Mouse (Mus musculus): ENCODE measurements around the gene Ccdc148. TPM values are rescaled to one million over a fixed set of nuclear protein-coding genes. Genes with fewer than 3 reads are reported as not detected.

Ccdc148 gene
- 6.2 and 7.0 TPM in 2 replicates for polyA plus RNA-seq (2015; fragmentation: Nextera tagmentation; extraction: Ambion mirVana)

DNA sequence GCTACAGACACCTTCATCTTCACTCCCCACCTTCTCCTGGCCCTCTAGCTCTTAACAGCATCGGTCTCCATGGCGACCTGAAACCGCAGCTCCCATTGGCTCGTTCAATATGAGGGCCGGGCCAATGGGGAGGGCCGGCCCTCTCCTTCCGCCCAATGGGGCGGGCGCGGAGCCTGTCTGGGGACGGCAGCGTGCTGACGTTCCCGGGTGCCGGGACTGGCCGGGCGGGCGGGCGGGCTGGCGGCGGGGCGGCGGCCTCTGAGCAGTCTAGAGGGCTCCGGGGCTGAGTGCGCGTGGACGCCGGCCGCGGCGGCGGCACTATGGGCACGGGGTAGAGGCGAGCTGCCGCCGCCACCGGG lies at the start of gene Ccdc148, which contains the start of gene Pkp4:
Gene Ccdc148 (minus strand): TSS at position 79 of the 359 bp plus-strand sequence.
Gene Pkp4 (plus strand): TSS at position 246 of the 359 bp plus-strand sequence.
- no peaks in the 10 kb centered on the region for H3K36me3 ChIP-seq (replicated peaks)
- H3K9me3 ChIP-seq, result no peaks in the 10 kb centered on the region
- H3K27me3 ChIP-seq (replicated peaks), result no peaks in the 10 kb centered on the region
- H3K4me2 ChIP-seq, result peak within 1 kb of the TSS; percentile 81
- H3K9ac ChIP-seq, result peak within 1 kb of the TSS; percentile 80
- H3K4me1 ChIP-seq, result peaks cover 18% of the 10 kb centered on the region
- H3K4me3 ChIP-seq, result peak within 1 kb of the TSS; percentile 96
- peak within 1 kb of the TSS; percentile 86 for H3K27ac ChIP-seq
- WGBS, result 0% methylated on average over 22 of the region's 37 CpGs
- ATAC-seq (replicated peaks), result peak; percentile 98

DNA sequence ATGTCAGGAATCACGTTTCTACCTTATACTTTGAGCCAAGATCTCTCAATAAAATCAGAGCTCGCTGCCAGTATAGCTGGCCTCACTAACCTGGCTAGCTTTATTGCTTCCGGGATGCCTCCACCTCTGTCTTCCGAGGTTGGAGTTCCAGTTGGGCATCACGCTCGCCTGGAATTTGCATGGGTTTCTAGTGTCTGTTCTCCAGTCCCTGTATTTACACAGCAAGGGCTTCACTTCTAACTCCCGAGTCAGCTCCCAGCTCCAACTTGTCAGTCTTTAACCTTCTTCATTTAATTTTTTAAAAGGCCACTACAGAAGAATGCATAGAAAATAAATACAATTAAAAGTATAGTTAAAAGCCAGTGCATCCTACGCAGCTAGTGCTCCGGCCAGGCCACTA lies 47.8 kb upstream of the Ccdc148 start:
- Histone ChIP-seq H3K4me2 (no peak overlapping the region), H3K4me3 (no peak overlapping the region), H3K9ac (no peak overlapping the region), H3K4me1 (peaks cover 11% of the 10 kb centered on the region), H3K9me3 (no peaks in the 10 kb centered on the region), H3K27me3 (replicated peaks) (no peaks in the 10 kb centered on the region), H3K27ac (no peak overlapping the region), H3K36me3 (replicated peaks) (no peaks in the 10 kb centered on the region)
- no peak for ATAC-seq (replicated peaks)
- WGBS, result 77% methylated on average over 9 of the region's 9 CpGs

DNA sequence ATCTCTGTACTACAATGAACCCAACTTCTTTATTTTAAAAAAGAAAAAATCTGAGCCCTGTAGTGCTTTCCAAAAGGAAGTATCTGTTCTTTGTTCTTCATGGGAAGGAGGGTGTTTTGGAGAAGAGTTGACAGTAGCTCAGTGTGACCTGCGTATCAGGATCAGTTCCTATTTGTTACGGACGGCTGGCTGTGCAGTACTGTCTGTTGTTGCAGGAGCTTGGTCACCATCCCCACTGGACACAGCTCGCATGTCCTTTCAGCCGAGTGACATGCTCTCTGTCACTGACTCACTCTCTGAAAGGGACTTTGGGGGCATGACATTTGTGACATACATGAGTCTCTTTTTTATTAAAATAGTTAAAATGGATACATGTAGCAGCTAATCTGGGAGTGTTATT lies 47.2 kb upstream of the Ccdc148 start:
- Histone ChIP-seq H3K9ac (no peak overlapping the region), H3K4me2 (no peak overlapping the region), H3K9me3 (no peaks in the 10 kb centered on the region), H3K4me1 (peaks cover 15% of the 10 kb centered on the region), H3K27me3 (replicated peaks) (no peaks in the 10 kb centered on the region), H3K4me3 (no peak overlapping the region), H3K36me3 (replicated peaks) (no peaks in the 10 kb centered on the region), H3K27ac (peak overlapping the region; percentile 15; the same call in 1 of the 2 replicates)
- ATAC-seq (replicated peaks), result peak; percentile 44
- WGBS, result 35% methylated on average over 5 of the region's 5 CpGs

DNA sequence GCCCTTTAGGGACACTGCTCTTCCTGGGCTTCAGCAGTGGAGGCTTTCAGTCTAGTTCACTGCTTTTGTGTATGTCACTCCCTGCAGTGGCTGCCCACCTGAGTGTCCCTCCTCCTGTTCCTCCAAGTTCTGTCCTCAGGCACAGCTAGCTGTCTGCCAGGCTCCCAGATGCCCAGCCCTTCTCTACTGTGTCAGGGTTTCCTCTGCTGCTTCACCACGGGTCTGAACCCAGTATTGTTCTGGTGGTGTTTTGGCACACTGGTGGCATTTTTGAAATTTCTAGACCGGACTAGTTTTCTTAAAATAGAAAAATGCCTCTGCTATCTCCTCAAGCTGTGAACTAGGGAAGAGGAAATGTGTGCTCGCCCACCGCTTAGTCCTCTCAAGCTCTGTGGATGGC lies 46.8 kb upstream of the Ccdc148 start:
- H3K4me2 ChIP-seq, result no peak overlapping the region
- peaks cover 15% of the 10 kb centered on the region for H3K4me1 ChIP-seq
- no peaks in the 10 kb centered on the region for H3K27me3 ChIP-seq (replicated peaks)
- no peak overlapping the region for H3K4me3 ChIP-seq
- peak overlapping the region; percentile 15; the same call in 1 of the 2 replicates for H3K27ac ChIP-seq
- no peaks in the 10 kb centered on the region for H3K36me3 ChIP-seq (replicated peaks)
- H3K9me3 ChIP-seq, result no peaks in the 10 kb centered on the region
- ATAC-seq (replicated peaks), result 0 out of 2 replicates have a peak, but pooled peaks have one; percentile 13
- H3K9ac ChIP-seq, result no peak overlapping the region
- 56% methylated on average over 4 of the region's 4 CpGs for WGBS

DNA sequence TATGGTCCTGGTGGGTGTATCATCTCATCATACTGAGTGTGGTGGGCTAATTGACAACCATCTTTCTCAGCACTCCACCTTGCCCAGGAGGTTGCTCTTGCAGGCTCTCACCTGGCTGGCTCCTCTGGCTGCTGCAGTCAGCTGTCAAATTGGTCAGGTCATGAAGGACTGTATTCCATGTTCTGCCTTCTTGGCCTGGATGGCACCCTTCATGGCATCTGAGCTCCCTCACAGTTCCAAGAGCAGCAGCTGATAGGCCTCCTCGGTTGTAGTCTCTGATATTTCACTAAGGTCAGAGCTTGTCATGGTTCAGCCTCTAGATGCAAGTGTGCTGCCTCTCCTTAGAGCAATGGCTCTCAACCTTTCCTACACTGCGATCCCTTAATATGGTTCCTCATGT lies 45.7 kb upstream of the Ccdc148 start:
- 94% methylated on average over 2 of the region's 2 CpGs for WGBS
- H3K36me3 ChIP-seq (replicated peaks), result no peaks in the 10 kb centered on the region
- no peaks in the 10 kb centered on the region for H3K9me3 ChIP-seq
- H3K4me1 ChIP-seq, result peaks cover 15% of the 10 kb centered on the region
- no peak overlapping the region for H3K9ac ChIP-seq
- H3K27ac ChIP-seq, result no peak overlapping the region
- no peaks in the 10 kb centered on the region for H3K27me3 ChIP-seq (replicated peaks)
- no peak overlapping the region for H3K4me3 ChIP-seq
- no peak for ATAC-seq (replicated peaks)
- H3K4me2 ChIP-seq, result no peak overlapping the region

DNA sequence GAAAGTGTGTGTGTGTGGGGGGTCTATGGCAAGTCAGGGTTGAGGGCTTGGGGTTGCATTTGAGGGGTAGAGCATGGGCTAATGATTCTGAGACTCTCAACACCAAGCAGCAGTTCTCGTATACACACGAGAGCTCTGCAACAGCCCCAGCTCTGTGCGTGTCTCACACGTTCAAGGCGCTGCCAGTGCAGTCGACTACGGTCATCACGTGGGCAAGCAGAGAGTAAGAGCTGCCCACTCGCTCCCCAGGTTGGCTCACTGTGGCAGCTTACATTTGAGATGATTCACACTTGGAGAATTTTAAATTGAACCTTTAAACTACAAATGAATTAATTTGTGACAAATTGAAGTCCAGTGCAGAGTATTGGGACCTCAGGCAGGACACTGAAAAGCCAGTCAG lies 44.6 kb upstream of the Ccdc148 start:
- no peaks in the 10 kb centered on the region for H3K9me3 ChIP-seq
- no peak overlapping the region for H3K4me3 ChIP-seq
- H3K4me1 ChIP-seq, result peaks cover 15% of the 10 kb centered on the region
- no peak overlapping the region for H3K27ac ChIP-seq
- ATAC-seq (replicated peaks), result no peak
- H3K9ac ChIP-seq, result no peak overlapping the region
- H3K27me3 ChIP-seq (replicated peaks), result no peaks in the 10 kb centered on the region
- 93% methylated on average over 9 of the region's 9 CpGs for WGBS
- H3K4me2 ChIP-seq, result no peak overlapping the region
- no peaks in the 10 kb centered on the region for H3K36me3 ChIP-seq (replicated peaks)

DNA sequence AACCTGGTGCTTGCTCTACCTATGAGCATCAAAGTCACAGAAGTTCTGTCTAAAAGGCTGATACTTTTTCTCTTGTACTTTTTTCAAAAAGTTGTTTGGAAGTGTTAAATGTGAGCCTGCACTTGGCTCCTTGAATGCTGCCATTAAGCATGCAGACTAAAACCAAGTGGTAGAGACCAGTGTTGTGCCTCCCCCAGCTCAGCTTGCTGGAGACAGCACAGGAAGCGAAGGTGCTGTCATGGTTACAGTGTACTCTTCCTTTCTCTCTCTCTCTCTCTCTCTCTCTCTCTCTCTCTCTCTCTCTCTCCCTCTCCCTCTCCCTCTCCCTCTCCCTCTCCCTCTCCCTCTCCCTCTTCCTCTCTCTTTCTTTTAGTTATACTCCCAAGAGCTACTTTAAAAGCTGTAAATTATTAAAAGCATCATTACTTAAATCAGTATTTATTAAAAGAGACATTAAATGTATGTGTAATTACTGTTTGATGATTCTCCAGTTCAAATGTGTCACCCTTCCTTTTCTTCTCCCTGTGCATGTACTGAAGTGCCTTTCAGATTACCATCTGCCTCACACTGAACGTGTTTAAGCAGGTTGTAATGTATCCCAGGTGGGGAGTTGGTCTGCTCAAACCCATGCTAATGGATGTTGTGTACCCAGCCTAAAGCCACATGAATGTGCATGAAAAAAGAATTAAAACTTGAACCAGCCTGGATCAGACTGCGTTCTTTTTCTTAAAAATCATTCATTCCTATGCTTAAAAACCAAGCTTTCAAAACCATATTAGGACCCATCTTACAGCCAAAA lies 43.3 kb upstream of the Ccdc148 start:
- WGBS, result 51% methylated on average over 3 of the region's 3 CpGs
- no peaks in the 10 kb centered on the region for H3K36me3 ChIP-seq (replicated peaks)
- no peaks in the 10 kb centered on the region for H3K9me3 ChIP-seq
- peaks cover 15% of the 10 kb centered on the region for H3K4me1 ChIP-seq
- H3K27me3 ChIP-seq (replicated peaks), result no peaks in the 10 kb centered on the region
- H3K9ac ChIP-seq, result no peak overlapping the region
- H3K27ac ChIP-seq, result no peak overlapping the region
- no peak overlapping the region for H3K4me3 ChIP-seq
- no peak overlapping the region for H3K4me2 ChIP-seq
- ATAC-seq (replicated peaks), result peak; percentile 66; the same call in 1 of the 2 replicates

DNA sequence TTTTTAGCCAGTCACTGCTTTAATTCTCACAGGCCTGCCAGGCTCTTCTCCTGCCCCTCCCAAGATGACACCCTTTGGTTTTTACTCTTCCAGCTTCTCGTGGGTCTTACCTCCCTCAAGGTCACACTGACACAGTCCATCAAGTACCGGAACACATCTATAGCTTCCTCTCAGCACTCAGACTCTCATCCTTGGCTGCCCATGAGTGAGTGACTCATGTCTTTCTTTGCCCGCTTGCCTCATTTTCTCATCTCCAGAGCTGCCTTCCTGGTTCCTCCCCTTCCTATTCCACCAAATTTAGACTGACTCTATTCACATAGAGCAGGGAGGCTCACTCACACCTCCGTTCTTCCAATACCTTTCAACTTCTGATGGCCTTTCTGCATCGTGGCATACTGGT lies 42.4 kb upstream of the Ccdc148 start:
- no peaks in the 10 kb centered on the region for H3K9me3 ChIP-seq
- H3K4me3 ChIP-seq, result no peak overlapping the region
- H3K4me2 ChIP-seq, result no peak overlapping the region
- H3K27ac ChIP-seq, result no peak overlapping the region
- no peaks in the 10 kb centered on the region for H3K36me3 ChIP-seq (replicated peaks)
- peaks cover 15% of the 10 kb centered on the region for H3K4me1 ChIP-seq
- no peaks in the 10 kb centered on the region for H3K27me3 ChIP-seq (replicated peaks)
- no peak overlapping the region for H3K9ac ChIP-seq
- no peak for ATAC-seq (replicated peaks)
- WGBS, result 81% methylated on average over 5 of the region's 5 CpGs

DNA sequence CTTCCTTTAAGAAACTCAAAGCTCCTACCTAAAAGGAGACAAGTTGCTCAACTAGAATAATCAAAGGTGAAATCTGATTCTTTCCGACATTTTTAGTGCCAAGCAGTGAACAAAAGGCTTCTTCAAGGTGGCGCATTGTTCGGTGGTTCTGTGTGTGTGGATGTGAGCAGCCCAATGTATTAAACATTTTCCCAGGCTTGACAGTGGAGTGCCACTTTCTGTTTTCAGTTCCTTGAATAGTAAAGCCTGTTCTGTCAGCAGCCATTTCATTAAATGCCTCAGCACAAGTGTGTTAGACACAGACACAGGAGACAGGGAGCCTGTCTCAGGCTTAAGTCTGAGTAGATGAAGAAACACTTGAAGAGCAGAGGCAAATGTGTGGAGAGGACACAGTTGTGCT lies 40.0 kb upstream of the Ccdc148 start:
- Histone ChIP-seq H3K4me2 (no peak overlapping the region), H3K9ac (no peak overlapping the region), H3K4me1 (peaks cover 8% of the 10 kb centered on the region; the same call in 1 of the 2 replicates), H3K27me3 (replicated peaks) (no peaks in the 10 kb centered on the region), H3K9me3 (no peaks in the 10 kb centered on the region; the same call in 1 of the 2 replicates), H3K36me3 (replicated peaks) (no peaks in the 10 kb centered on the region), H3K4me3 (no peak overlapping the region), H3K27ac (no peak overlapping the region)
- ATAC-seq (replicated peaks), result no peak
- WGBS, result 59% methylated on average over 3 of the region's 3 CpGs

DNA sequence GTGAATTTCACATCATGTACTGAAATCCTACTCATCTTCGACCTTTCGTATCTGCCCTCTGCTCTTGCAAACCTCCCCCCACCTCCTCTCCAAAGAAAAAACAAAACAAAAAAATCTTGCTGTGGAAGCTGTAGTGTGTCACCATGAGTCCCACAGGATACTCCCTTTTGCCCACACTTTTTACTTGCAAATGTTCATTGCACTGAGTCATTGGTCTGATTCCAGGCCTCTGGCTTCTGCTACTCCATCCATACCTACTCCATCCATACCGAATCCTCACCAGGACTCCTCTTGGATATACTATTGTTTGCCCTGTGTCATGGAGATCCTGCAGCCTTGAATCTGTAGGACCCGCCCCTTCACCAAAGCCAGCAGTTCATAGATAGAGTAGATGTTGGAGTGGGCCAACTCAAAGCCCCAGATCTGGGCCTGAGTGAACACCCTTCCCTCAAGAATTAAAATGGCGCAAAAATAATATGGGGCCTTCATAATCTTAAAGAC lies 39.0 kb upstream of the Ccdc148 start:
- no peak overlapping the region for H3K9ac ChIP-seq
- no peaks in the 10 kb centered on the region for H3K36me3 ChIP-seq (replicated peaks)
- no peaks in the 10 kb centered on the region; the same call in 1 of the 2 replicates for H3K9me3 ChIP-seq
- no peaks in the 10 kb centered on the region for H3K27me3 ChIP-seq (replicated peaks)
- no peak overlapping the region for H3K4me2 ChIP-seq
- peaks cover 8% of the 10 kb centered on the region; the same call in 1 of the 2 replicates for H3K4me1 ChIP-seq
- ATAC-seq (replicated peaks), result no peak
- WGBS, result 96% methylated on average over 5 of the region's 5 CpGs
- no peak overlapping the region for H3K4me3 ChIP-seq
- no peak overlapping the region for H3K27ac ChIP-seq

DNA sequence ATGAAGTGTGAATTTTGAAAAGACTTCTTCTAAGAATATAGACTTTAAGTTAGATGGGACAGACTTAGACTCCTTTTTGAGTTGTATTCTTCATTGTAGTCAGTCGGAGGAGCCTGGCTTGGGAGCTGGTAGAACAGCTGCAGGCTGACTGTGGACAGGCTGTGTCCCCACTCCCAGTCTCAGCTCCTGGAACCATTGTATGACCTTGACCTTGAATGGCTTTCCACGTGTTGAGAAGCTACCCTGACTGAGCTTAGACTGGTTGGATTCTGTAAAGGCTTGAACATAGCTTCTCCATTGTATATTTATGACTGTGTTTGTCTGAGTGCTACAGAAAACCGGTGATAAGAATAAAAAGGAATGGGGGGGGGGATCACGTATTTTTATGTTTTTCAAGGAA lies 36.7 kb upstream of the Ccdc148 start:
- ATAC-seq (replicated peaks), result no peak
- WGBS, result 89% methylated on average over 4 of the region's 4 CpGs
- Histone ChIP-seq H3K36me3 (replicated peaks) (no peaks in the 10 kb centered on the region), H3K27me3 (replicated peaks) (no peaks in the 10 kb centered on the region), H3K9me3 (no peaks in the 10 kb centered on the region; the same call in 1 of the 2 replicates), H3K4me3 (no peak overlapping the region), H3K4me2 (no peak overlapping the region), H3K27ac (no peak overlapping the region), H3K9ac (no peak overlapping the region), H3K4me1 (no peaks in the 10 kb centered on the region)

DNA sequence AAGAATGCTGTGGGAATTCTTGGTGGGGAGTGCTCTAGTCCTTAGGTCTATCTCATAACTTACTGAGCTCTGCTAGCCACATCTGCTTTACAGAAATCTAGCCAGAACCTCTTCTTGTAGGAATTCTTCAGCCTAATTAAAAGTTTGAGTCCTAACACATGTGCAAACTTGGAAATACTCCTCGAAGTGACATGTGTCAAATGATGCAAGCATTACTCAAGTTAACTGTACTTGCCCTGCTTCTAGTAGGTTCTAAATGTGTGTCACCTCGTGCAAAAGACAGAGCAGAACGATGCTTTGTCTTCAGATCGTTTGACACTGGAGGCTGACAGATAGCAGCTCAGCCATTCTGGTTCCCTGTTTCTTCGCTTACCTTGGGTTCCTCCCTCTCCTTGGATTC lies 32.6 kb upstream of the Ccdc148 start:
- no peaks in the 10 kb centered on the region; the same call in 1 of the 2 replicates for H3K9me3 ChIP-seq
- H3K27ac ChIP-seq, result no peak overlapping the region
- no peaks in the 10 kb centered on the region for H3K27me3 ChIP-seq (replicated peaks)
- no peak overlapping the region for H3K9ac ChIP-seq
- WGBS, result 83% methylated on average over 5 of the region's 5 CpGs
- no peaks in the 10 kb centered on the region for H3K4me1 ChIP-seq
- H3K4me2 ChIP-seq, result no peak overlapping the region
- no peaks in the 10 kb centered on the region for H3K36me3 ChIP-seq (replicated peaks)
- no peak for ATAC-seq (replicated peaks)
- no peak overlapping the region for H3K4me3 ChIP-seq

Measured in midbrain, embryonic 15.5 days (tissue).